Mouse (Mus musculus) cerebellum, adult 11-12 months (tissue): Measurements from ENCODE around the gene Wfdc10.
"Not testable (repeated sequence)": the region's sequence is repeated elsewhere in the genome, so short reads cannot be mapped to it uniquely, and the experiment has no call there.

Experiments
- DNase-seq: peaks from one replicate; pipeline ENCODE4 v3.0.0; 2022

The Wfdc10 gene

DNA sequence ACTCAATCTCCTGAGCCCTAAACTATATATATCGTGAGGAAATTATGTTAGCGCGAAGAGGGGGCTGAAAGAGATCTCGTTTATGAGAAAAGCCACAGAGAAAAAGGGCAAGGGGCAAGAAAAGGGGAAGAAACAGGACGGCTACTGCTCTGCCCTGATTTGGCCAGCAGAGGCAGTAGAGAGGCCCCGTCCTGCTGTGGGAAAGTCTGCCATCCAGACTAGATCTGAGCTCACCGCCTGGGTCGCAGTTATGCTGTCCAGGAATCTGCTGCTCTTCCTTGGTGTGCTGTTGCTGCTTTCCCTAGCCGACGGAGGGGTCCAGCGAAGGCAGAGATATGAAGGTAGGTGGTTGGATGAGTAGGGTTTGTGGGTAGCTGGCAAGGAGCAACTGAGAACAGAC lies at the start of gene Wfdc10:
TSS of gene Wfdc10 (plus strand) at position 189 of the 400 bp plus-strand sequence.
- peak; percentile 3 for DNase-seq

DNA sequence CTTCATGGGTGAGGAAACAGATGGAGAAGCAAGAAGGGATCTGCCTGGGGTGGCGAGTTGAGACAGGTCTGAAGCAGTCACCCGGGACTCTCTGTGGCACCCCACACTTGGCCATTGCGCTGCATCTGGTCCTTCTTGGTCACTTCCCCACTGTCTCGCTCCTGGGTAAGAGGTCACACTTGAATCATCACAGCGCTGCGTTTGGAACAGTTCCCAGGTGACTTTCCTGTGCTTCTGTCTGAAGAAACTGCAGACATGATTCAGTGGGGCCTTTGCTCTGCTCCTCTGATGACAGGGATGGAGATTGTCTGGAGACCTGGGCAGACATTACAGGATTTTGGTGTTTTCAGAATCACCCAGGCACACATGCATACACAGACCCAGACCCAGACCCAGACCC lies 47.1 kb upstream of the Wfdc10 start:
- DNase-seq: no peak

DNA sequence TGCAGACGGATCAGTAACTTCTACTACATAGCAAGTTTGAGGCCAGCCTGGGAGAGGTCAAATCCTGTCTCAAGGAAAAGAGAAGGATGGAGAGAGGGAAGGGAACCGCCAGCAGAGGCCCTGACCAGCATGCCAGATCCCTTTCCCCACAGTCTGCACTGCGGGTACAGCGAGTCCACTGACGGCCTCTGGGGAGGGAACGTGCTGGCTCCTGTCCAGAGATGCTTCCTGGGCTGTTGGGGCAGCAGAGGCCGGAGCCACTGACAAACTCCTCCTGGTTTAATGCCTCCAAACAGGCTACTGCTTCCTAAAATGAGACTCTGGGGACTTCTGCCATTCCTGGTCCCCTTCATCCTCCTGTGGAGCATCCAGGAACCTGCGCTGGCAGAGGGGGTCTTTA lies 42.4 kb upstream of the Wfdc10 start, which contains the start of the genes Wfdc6b and Wfdc8:
TSS of gene Wfdc6b (plus strand) at position 52 of the 400 bp plus-strand sequence.
TSS of gene Wfdc8 (minus strand) at position 156 of the 400 bp plus-strand sequence.
- DNase-seq: not testable (repeated sequence)

DNA sequence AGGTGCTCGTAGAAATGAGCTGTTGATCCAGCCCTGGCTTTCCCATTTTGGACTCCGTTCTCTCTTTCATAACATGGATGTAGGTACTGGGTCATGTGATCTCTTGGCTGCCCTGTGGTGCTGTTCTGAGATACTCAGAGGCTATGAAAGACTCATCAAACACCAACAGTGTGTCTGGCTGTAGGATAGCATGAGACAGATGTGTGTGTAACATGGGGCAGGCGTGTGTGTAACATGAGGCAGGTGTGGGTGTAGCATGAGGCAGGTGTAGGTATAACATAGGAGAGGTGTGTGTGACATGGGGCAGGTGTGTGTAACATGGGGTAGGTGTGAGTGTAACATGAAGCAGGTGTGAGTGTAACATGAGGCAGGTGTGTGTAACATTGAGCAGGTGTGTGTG lies 40.5 kb upstream of the Wfdc10 start:
- DNase-seq: no peak

DNA sequence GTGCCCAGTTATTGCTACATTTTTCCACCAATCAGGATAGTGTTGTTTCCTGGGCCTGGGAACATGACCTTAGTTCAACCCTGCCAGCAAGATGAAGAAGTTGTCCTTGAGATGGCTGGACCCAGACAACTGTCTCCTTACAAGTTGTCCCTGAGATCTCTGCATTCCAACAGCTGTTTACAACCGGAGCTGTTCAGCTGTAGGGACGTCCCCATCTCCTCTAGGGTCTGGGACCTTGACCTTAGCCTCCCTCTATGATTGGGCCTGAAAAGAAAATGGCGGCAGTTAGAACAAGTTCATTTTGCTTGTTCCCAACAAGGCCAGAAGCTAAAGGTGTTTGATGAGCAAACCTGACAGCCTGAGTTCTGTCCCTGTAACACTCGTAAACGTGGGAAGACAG lies 36.8 kb upstream of the Wfdc10 start:
- DNase-seq: no peak

DNA sequence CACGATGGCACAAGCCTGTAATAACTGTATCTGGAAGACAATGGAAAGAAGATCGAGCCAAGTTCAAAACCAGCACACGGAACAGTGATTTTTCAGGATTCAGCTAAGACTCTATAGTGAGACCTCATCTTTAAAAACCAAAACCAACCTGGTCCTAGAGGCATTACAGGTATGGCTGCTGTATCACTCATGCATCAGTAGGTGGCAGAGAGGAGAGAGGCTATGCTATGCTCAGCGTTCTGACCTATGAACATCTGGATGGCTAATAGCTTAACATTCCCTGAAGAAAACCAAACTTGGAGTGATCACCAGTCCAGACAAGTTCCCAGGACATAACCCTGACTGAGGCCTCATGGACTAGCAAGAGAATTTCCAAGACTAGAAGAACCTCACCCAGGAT lies 34.1 kb upstream of the Wfdc10 start:
- DNase-seq: no peak

DNA sequence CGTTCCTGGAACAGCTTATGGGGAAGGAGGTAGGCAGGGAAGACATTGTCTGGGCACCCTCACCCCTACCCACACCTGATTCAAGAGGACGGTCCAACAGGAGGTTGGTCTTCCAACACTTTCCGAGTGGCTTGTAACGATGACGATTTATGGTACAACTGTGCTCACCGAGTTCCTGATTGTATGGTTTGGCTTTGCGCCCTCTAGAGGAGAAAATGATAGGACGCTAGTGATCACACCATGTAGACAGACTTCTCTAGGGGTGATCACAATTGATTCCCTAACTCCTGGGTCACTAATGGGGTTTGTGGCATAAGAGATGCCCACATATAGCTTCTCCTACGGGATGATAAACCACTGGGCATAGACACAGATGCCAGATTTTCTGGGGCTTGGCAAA lies 20.6 kb upstream of the Wfdc10 start:
- DNase-seq: no peak

DNA sequence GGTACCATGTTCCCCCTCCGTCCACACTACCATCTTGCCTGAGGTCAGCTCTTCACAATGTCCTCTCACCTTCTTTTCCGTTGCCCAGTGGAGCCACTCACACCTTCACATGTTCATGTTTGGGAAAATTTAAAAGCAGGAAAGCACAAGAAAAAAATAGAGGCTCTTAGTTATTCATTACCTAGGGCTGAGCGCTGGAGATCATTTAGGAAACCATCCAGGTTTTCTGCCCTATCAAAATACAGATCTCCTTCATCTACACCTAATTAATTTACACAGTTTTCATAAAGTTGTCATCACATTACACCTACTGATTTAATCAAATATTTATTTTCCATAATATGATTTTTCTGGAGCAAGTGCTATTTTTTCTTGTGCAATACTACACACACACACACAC lies 17.1 kb upstream of the Wfdc10 start, which contains the start of gene Wfdc16:
TSS of gene Wfdc16 (minus strand) at position 101 of the 400 bp plus-strand sequence.
- no peak for DNase-seq

DNA sequence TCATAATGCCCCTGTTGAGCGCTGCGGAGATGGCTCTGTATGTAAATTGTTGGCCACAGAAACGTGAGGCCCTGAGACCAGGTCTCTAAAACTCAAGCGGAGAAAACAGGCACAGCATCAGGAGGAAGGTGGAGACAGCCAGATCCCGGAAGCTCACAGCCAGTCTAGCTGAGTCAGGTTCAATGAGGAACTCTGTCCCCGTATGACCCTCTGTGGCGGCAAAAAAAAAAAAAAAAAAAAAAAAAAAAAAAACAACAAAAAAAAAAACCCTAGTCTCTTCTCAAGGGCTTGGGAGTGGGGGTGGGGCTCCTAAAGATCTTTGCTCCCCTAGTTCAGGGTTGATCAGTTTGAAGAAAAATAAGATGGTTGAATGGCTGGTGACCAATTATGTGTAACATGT lies 14.7 kb upstream of the Wfdc10 start:
- no peak for DNase-seq

DNA sequence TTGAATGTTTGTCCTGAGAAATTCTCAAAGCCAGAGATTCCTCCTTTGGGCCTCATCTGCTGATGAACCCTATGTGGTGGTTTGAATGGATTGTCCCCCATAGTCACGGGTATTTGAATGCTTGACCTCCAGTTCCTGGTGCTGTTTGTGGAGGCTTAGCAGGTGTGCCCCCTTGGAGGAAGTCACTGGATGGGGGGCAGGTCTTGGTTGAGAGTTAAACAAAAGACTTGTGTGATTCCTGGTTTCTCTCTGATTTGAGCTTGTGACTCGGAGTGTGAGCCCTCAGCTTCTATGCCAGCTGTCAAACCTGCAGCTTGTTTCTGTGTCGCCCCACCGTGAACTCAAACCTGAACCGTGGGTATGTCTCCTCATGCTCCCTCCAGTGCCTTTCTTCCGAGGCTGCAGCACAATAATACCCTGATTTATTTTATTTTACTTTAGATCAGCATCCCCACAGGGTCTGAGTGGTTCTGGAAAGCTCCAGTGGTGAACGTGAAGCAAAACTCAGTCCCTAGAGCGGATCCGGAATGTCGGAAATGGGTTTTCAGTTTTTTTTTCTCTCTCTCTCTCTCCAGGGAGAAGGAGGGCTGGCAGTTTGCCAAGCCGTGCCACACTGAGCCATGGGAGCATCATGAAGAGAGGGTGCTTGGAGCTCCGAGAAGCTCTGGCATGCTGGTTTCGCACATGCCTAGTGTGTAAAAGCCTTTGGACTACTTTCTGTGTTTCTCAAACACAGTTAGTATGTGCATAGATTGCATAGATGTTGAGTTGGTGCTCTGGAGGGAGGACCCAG lies 13.8 kb upstream of the Wfdc10 start:
- no peak for DNase-seq

DNA sequence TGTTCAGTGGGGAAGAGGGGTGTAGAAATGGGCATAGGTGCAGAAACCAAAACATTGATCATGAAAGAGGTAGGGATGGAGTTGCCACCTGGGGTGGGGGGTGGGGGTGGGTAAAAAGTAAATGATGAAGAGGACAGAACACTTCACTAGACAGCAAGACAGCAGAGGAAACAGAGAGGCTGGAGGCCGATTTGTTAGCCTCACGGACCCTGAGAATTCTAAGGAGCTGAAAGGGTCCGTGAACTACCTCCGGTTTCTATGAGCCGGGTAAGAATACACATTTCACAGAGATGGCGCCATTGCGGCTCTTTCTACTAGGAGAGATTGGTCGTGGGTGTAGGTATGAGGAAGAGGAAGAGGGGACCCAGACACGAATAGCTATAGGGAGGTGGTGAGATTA lies 637 bp downstream of the Wfdc10 start, which contains the start of gene Wfdc9:
TSS of gene Wfdc9 (minus strand) at position 101 of the 400 bp plus-strand sequence.
- DNase-seq: no peak

DNA sequence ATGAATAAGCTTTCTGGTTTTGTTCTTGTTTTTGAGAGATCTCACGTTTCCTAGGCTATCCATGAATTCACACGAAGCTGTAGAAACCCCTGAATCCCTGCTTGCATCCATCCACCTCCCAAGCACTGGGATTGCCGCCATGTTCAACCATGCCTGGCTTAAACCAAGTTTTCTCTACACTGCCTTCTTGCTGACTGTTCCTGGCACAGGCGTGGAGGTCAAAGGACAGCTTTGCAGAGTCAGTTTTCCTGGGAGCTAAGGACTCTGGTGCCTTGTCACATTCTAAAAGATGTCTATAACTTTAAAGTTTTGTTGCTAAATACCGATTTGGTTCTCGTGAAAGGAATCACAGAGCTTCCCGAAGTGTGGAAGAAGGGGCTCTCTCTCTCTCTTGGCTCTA lies 9.0 kb downstream of the Wfdc10 start:
- DNase-seq: no peak

DNA sequence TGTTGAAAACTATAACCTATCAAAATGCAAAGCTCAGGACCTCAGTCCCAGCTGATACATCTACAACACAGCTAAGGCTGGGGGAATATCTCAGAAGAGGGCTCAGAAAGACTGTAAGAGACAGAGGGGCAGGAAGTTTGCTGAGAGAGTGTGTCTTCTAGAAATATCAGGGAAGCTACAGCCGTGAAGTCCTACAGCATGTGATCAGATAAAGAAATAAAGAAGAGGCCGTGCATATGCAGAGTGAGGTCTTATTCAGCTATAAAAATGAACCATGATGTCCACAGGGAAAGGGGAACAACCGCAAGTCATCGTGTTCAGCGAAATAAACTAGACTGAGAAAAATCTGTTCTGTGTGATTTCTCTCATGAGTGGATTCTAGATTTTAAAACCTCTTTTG lies 14.4 kb downstream of the Wfdc10 start:
- no peak for DNase-seq

DNA sequence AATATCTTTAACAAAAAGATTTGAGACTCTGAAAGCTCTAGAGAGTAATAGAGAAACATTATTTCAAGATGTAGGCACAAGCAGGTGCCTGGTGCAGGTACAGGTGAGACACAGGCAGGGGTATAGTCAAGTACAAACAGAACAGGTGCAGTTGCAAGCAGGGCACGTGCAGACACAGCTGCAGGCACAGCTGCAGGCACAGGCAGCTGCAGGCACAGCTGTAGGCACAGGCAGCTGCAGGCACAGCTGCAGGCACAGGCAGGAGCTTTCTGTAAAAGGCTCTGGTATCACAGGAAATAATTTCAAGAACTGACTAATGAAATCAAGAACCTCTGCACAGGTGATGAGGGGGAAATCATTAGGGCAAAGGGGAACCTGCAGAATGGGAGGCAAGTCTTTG lies 15.1 kb downstream of the Wfdc10 start:
- no peak for DNase-seq

DNA sequence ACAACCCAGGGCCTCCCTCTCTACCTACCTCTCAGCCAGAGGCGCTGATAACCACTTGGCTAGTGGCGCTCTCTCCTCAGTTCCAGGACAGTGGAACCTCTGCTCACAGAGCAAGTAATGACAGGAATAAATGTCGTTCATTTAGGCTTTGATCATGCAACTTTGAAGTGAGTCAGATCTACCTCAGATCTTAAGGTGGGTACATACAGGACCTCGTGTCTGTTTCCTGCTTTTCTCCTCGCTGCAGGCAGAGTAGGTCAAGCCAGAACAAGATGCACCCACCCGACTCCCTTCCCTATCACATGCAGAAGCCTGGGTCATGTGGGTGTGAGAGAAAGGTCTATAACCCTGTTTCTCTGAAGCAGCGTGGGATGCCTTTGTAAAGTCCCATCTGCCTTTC lies 18.1 kb downstream of the Wfdc10 start, which contains the start of gene Wfdc11:
TSS of gene Wfdc11 (minus strand) at position 101 of the 400 bp plus-strand sequence.
- no peak for DNase-seq

DNA sequence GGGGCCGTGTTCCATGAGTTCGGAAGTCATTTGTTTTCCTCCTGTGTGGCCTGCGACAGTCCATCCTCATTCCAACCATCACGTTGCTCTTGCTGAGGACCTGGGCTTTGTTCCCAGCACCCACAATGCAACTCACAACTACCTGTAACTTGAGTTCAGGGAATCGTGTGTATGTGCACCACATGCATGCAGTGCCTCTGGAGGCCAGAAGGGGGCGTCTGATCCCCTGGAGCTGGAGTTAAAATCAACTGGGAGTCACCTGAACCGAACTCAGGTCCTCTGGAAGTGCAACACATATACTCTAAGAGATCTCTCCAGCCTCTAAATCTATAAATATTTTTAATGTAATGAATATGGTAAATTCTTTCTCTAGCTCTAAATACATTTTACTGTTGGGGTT lies 20.3 kb downstream of the Wfdc10 start:
- DNase-seq: no peak

DNA sequence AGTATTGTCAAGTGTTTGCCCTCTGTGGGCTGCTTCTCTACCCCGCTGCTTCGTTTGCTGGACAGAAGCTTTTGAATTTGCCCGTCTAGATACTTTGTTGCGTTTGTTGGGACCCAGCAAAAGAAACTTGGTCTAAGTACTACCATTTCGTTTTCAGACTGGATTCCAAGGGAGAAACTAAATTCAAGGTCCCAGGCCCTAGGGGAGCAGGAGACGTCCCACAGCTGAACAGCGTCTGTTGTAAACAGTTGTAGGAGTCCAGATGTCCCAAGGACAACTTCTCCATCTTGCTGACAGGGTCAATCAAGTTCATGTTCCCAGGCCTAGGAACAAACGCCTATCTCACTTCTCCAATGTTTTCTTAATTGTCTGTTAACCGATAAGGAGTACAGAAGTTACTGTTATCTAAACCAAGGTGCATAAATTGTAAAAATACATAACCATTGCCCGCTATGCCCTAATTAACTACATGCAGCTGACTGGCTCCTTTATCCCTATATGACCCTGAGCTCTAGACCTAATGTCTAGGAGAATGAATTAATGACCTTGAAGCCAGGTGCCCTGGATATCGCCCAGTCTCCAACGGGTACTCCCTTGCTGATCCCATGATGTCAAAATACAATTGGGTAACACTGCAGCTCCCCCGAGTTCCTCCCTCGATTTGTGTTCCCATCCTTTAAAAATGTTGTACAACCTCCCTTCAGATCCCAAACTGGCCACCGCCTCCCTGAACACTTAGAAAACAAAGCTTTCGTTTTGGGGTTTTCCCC lies 21.3 kb downstream of the Wfdc10 start:
- no peak for DNase-seq

DNA sequence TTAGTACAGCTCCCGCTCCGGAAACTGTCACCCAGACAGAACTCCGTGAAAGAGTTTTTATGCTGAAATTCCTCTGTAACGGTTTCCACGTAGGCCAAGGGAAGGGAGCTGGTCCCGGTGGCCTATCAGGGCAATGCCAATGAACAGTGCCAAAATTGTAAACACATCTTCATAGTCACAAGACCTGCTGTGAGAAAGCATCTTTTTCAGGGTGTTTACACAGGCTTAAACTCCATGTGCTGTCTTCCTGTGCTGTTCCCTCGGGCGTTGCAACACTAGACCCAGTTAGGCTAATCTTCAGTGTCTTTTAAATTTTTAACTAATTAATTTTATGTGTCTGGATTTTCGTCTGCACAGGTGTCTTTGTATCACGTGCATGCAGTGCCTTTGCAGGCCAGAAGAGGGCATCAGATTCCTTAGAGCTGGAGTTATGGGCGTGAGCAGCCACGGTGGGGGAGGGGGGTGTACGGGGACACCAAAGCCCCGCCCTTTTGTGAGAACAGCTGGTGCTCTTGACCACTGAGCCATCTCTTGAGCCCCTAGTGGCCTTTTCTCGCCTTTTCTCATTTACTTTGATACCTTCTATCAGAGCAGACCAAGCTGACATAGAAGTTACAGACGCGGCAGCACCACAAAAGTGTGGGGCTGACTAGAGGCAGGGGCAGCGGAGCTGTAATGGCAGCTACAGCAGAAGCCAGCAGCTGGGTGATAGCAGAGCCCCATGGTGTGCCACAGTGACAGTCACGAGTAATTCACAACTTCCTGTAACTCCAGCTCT lies 23.2 kb downstream of the Wfdc10 start:
- DNase-seq: peak; percentile 19

DNA sequence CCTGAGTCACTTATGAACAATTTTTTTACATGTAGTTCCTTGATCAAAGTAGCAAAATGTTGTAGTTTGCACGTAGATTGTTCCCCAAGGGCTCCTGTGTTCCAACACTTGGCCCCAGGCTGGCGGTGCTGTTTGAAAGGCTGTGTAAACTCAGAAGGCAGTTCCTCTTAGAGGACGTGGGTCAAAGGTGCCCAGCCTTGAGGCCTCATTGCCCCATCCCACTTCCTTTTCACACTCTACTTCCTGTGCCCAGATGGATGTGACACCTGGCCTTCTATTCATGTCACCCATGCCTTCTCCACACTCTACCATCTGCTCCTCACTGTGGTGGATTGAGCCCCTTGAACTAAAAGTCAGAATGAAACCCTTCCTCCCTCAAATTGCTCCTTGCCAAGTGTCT lies 24.1 kb downstream of the Wfdc10 start:
- no peak for DNase-seq

DNA sequence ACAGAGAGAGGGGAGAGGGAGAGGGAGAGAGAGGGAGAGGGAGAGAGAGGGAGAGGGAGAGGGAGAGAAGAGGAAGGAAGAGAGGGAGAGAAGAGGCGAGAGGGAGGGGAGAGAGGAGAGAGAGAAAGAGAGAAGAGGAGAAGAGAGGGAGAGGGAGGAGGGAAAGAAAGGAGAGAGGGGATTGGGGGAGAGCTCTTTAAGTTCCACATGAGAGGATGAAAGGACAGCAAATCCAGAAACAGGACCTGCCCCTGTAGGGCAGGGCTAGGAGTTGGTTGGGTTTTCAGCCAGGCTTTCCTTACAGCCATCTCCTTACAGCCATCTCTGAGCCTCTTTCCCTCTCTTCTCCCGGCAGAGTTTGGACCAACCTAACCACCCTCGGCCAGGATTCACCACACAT lies 29.0 kb downstream of the Wfdc10 start, which contains the start of gene Wfdc13:
TSS of gene Wfdc13 (plus strand) at position 301 of the 400 bp plus-strand sequence.
- no peak for DNase-seq

DNA sequence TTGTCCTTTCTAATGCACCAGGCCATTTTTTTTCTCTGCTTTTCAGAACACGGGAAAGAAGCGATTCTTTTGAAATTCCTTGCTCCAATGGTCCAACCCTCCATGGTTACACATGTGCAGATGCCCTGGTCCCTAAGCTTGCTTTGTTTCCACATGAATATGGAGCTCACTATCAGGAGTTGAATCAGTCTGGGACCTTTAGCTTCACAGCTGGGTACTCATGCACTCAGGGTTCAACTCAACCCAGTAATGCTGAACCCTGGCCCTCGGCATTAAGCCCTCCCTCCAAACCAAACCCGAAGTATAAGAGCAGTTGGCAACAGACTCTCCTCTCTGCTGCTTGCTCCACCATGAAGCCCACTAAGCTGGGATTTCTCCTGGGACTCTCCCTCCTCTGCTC lies 42.4 kb downstream of the Wfdc10 start, which contains the start of gene Spint4:
TSS of gene Spint4 (plus strand) at position 301 of the 400 bp plus-strand sequence.
- DNase-seq: no peak

DNA sequence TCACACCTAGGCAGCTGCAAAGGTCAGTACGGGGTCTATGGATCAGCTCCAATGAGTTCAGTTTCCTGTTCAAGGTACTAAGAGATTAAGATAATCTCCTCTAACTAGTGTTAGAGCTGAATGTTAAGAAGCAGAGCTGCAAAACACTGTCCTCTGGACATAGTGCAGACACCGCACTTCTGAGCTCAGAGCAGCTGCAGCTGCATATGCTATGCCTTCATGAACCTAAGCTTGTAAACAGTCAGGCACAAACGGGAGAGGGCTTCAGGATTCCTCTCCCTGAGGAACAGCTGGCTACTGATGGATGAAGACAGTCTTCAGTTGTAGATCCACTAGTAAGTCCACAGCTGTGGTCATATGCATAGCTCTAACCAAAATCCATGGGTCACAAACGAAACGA lies 45.1 kb downstream of the Wfdc10 start:
- DNase-seq: no peak

DNA sequence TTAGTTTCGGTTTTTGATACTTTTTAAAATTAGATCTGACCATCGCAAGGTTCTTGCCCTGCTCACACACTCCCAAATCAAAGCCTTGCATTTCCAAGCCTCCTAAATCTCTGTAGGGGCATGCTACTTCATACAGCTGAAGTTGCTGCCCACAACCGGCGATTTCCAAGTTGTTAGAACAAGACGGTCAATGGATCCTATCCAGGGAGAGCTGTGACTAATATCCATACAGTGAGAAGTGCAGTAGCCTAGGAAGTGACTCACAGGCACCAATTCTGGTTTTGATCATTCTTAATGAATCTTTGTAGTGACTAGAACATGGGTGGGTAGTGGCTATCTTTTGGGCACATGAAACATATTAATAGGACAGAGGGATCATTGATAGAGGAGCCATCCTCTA lies 45.9 kb downstream of the Wfdc10 start:
- DNase-seq: no peak
